Mouse (Mus musculus) C2C12 (cell line): ENCODE measurements at regions not wholly inside any gene's neighbourhood (a gene's known extent, or its start where the extent isn't known, plus 50 kb on each side); places are given as distances from the start of the nearest gene placed in this dataset.

ENCODE experiments used
- H3K27me3 ChIP-seq: one replicate; pipeline ENCODE4 v1.6.1; 2011; ENCODE audit not compliant: control insufficient read depth, insufficient read depth, insufficient read length
- H3K36me3 ChIP-seq: one replicate; pipeline ENCODE4 v1.6.1; 2011; ENCODE audit not compliant: control insufficient read depth, insufficient read depth
- H3K4me3 ChIP-seq: one replicate; pipeline ENCODE4 v1.5.1; 2011; ENCODE audit warnings: mild to moderate bottlenecking, control low read depth; ENCODE audit not compliant: poor library complexity, insufficient read depth, severe bottlenecking
- H3K79me2 ChIP-seq: one replicate; pipeline ENCODE4 v1.6.1; 2011; ENCODE audit not compliant: control insufficient read depth, insufficient read depth
- H3K79me3 ChIP-seq: one replicate; pipeline ENCODE4 v1.6.1; 2011; ENCODE audit warnings: low read depth, control low read depth
- H3ac ChIP-seq: one replicate; pipeline ENCODE3; 2011; ENCODE audit warnings: low read depth; ENCODE audit not compliant: control insufficient read depth, insufficient read length
- CEBPB ChIP-seq: IDR thresholded peaks from one replicate; pipeline ENCODE4 v1.6.1; 2011; ENCODE audit warnings: low read depth, mild to moderate bottlenecking, control low read depth, moderate library complexity
- CTCF ChIP-seq: IDR thresholded peaks from one replicate; pipeline ENCODE4 v1.5.1; 2011; ENCODE audit not compliant: control insufficient read depth, insufficient read depth, insufficient read length
- FOSL1 ChIP-seq: IDR thresholded peaks from one replicate; pipeline ENCODE4 v1.8.0; 2011; ENCODE audit warnings: mild to moderate bottlenecking, low read length; ENCODE audit not compliant: poor library complexity, insufficient read depth, severe bottlenecking
- MAX ChIP-seq: IDR thresholded peaks from one replicate; pipeline ENCODE4 v1.6.1; 2011; ENCODE audit warnings: mild to moderate bottlenecking, control low read depth
- MYOD1 ChIP-seq: IDR thresholded peaks from one replicate; pipeline ENCODE4 v1.6.1; 2011; ENCODE audit warnings: low read depth; ENCODE audit not compliant: control insufficient read depth, insufficient read length
- MYOG ChIP-seq: IDR thresholded peaks from one replicate; pipeline ENCODE4 v1.6.1; 2011; ENCODE audit not compliant: control insufficient read depth, insufficient read length; ENCODE audit errors: extremely low read depth
- USF1 ChIP-seq: IDR thresholded peaks from one replicate; pipeline ENCODE4 v1.6.1; 2011; ENCODE audit warnings: low read depth, mild to moderate bottlenecking, control low read depth, moderate library complexity

DNA sequence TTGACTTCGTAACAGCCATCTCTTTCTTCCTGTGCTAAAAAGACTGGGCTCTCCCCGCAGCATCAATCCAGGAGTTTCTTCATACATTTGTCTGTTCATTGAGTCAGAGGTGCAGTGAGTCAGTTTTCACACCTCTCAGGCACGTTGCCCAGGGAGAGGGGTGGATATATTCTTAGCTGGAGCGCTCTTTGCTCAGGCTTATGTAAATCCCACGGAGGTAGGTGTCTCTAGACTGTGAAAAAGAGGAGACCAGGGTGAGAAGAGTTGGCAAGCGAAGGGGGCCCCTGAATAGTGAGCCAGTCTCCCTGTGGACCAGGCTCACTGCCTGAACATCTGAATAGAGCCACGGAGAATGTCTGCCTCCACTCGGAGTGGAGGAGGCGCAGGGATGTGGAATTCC, 139.0 kb downstream of the Cartpt start:
- Histone ChIP-seq H3K27me3 (no peaks in the 10 kb centered on the region), H3ac (no peak overlapping the region), H3K36me3 (no peaks in the 10 kb centered on the region), H3K79me3 (no peaks in the 10 kb centered on the region), H3K4me3 (no peak overlapping the region), H3K79me2 (no peaks in the 10 kb centered on the region)
- TF ChIP-seq FOSL1 (no peak), USF1 (no peak), CTCF (no peak)

DNA sequence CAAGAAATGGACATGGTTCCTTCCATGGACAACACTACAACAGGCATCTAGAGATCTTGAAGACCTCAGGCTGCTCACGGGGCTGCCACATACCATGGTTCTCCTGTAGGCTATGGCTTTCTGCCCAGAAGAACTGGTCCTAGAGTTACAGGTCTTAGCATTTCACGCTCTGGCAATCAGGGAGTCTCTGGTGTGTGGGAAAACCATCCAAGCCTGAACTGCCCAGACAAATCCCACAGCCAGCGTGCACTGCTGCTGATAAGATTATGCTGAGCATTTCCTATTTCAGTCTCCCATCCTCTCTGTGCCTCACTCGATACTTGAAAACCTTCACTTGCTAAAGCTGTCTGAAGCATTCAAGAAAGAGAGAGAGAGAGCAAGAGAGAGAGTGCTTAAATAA, 139.5 kb downstream of the Cartpt start:
- TF ChIP-seq MAX (no peak), MYOD1 (no peak), USF1 (no peak), CTCF (no peak), CEBPB (no peak), FOSL1 (no peak), MYOG (no peak)
- Histone ChIP-seq H3K79me2 (no peaks in the 10 kb centered on the region), H3K4me3 (no peak overlapping the region), H3K79me3 (no peaks in the 10 kb centered on the region), H3ac (no peak overlapping the region), H3K36me3 (no peaks in the 10 kb centered on the region), H3K27me3 (no peaks in the 10 kb centered on the region)

DNA sequence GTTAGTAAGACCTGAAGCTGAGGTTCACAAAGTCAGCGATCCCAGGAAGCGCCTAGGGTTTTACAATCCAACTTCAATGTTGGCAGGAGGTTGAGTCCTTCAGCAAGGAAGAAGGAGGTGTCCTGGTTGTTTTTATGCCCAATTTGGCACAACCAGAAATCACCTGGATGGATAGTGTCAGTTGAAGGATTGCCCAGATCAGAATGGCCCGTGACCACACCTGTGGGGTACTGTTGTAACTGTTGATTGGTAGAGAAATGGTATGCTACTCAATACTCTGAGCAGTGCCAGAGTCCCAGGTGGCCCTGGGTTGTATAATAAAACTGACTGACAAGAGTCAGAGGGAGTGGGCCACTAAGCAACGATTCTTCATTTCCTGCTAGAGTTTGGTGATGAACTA, 140.2 kb downstream of the Cartpt start:
- TF ChIP-seq MYOG (no peak), FOSL1 (no peak)
- Histone ChIP-seq H3ac (no peak overlapping the region), H3K79me3 (no peaks in the 10 kb centered on the region), H3K36me3 (no peaks in the 10 kb centered on the region), H3K79me2 (no peaks in the 10 kb centered on the region), H3K4me3 (no peak overlapping the region), H3K27me3 (no peaks in the 10 kb centered on the region)

DNA sequence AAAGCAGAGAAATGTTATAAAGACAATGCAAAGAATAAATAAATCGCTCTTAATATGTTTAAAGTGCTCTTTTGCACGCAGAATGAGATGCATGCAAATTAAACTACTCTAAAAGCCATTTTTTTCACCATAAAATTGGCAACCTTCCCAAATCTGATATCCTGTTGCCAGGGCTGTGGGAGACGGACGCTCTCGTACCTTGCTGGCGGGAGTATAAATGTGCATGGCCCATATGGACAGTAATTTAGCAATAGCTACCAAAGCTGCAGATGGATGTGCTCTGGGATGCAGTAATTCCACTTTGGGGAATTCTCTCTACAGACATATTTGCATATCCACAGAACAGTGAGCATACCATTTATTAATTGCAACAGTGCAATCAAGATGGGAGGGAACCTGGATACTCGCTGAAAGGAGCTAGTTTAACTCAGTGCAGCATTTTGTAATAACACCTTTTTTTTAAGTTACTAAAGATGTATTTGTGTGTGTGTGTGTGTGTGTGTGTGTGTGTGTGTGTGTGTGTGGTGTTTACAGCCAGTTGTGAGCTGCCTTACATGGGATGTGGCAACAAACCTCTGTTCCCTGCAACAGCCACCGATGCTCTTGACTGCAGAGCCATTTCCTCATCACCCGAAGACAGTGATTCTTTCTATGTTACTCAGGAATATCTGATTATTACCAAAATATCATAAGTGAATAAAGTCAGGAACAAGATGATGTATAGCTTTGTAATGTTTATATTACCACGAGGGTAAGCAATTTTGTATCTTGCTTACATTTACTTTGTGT, 141.4 kb downstream of the Cartpt start:
- H3ac ChIP-seq, result no peak overlapping the region
- peaks cover 3% of the 10 kb centered on the region for H3K27me3 ChIP-seq
- no peaks in the 10 kb centered on the region for H3K79me3 ChIP-seq
- no peaks in the 10 kb centered on the region for H3K36me3 ChIP-seq
- TF ChIP-seq MAX (no peak), CTCF (no peak), USF1 (no peak), FOSL1 (no peak), MYOD1 (no peak), CEBPB (no peak), MYOG (no peak)
- no peaks in the 10 kb centered on the region for H3K79me2 ChIP-seq
- H3K4me3 ChIP-seq, result no peak overlapping the region

- no peak for TF ChIP-seq MYOG
- TF ChIP-seq FOSL1, result no peak
- no peak for TF ChIP-seq CTCF
- H3K79me3 ChIP-seq, result no peaks in the 10 kb centered on the region
- no peaks in the 10 kb centered on the region for H3K36me3 ChIP-seq
- H3ac ChIP-seq, result no peak overlapping the region
- H3K79me2 ChIP-seq, result no peaks in the 10 kb centered on the region
- H3K4me3 ChIP-seq, result no peak overlapping the region
- H3K27me3 ChIP-seq, result peaks cover 12% of the 10 kb centered on the region
These were observed 146.2 kb downstream of the Cartpt start for GRCm38 (mm10) chr13:99754701-99755100.

GRCm38 (mm10) chr13:99754251-99754652, 146.6 kb downstream of the Cartpt start:
- no peak overlapping the region for H3K4me3 ChIP-seq
- no peaks in the 10 kb centered on the region for H3K79me3 ChIP-seq
- peaks cover 12% of the 10 kb centered on the region for H3K27me3 ChIP-seq
- H3K36me3 ChIP-seq, result no peaks in the 10 kb centered on the region
- H3K79me2 ChIP-seq, result no peaks in the 10 kb centered on the region
- no peak for TF ChIP-seq CTCF
- no peak for TF ChIP-seq MYOD1
- TF ChIP-seq MYOG, result no peak
- TF ChIP-seq USF1, result no peak
- no peak for TF ChIP-seq FOSL1
- TF ChIP-seq MAX, result no peak
- TF ChIP-seq CEBPB, result no peak
- no peak overlapping the region for H3ac ChIP-seq
